Mouse (Mus musculus): ENCODE measurements around the gene Sfmbt1. TPM values are rescaled to one million over a fixed set of nuclear protein-coding genes. Genes with fewer than 3 reads are reported as not detected.

Gene Sfmbt1
- polyA plus RNA-seq, 1 experiment from 2014 or later: 15.0 TPM

DNA sequence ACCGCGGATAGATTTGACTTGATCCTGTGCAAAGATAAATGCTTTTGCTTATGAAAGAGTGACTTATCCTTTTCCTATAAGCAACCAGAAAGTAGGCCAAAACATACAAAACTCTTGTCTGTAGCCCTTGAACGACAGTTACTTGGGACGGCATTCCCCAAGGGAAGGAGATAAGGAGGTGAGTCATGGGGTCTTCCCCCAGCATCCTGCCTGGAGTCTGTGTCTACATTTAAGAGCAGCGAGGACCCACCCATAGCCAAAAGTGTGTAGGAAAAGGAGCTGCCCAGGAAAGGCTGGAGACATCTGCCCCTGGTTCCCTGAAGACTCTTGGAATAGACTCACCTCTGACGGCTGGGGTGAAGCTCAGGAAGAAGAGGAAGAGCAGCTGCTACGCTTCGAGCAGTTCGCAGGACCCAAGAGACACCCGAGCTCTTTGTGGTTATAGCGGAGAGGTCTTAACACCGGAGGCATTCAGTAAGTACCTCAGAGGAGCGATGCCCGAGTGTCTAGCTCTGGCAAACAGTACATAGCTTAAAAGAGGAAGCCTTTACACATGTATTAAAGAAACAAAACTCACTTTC lies 122.9 kb downstream of the Sfmbt1 start:
- Histone ChIP-seq H3K9ac (replicated peaks) (no peak overlapping the region), H3K4me1 (ENCODE audit: insufficient read depth) (no peaks in the 10 kb centered on the region), H3K4me3 (ENCODE audit: low read depth, low read length) (no peak overlapping the region), H3K27ac (ENCODE audit: low read depth) (no peak overlapping the region), H3K4me2 (ENCODE audit: low read depth, low read length) (no peak overlapping the region), H3K36me3 (replicated peaks; ENCODE audit: insufficient read depth, low read length) (0 out of 2 replicates have a peak, but pooled peaks cover 2% of the 10 kb centered on the region), H3K27me3 (ENCODE audit: insufficient read depth, low read length) (no peaks in the 10 kb centered on the region), H3K9me3 (ENCODE audit: low read length) (no peaks in the 10 kb centered on the region)
- ATAC-seq: no peak
- 60% methylated on average over 14 of the region's 14 CpGs for WGBS (ENCODE audit: insufficient replicate concordance)
- no peak for DNase-seq
- TF ChIP-seq EP300 (IDR thresholded peaks at IDR 0.05; ENCODE audit: low read depth): no peak
- no peak for TF ChIP-seq CTCF (IDR thresholded peaks at IDR 0.05; ENCODE audit: low read depth)

- H3K9me3 ChIP-seq (ENCODE audit: low read length): no peaks in the 10 kb centered on the region
- DNase-seq (no peak), ATAC-seq (no peak)
- 83% methylated on average over 3 of the region's 3 CpGs for WGBS (ENCODE audit: insufficient replicate concordance)
- no peak for TF ChIP-seq EP300 (IDR thresholded peaks at IDR 0.05; ENCODE audit: low read depth)
- no peak for TF ChIP-seq CTCF (IDR thresholded peaks at IDR 0.05; ENCODE audit: low read depth)
- no peaks in the 10 kb centered on the region for H3K4me1 ChIP-seq (ENCODE audit: insufficient read depth)
- no peaks in the 10 kb centered on the region for H3K27me3 ChIP-seq (ENCODE audit: insufficient read depth, low read length)
- H3K4me2 ChIP-seq (ENCODE audit: low read depth, low read length): no peak overlapping the region
- H3K4me3 ChIP-seq (ENCODE audit: low read depth, low read length): no peak overlapping the region
- no peaks in the 10 kb centered on the region for H3K36me3 ChIP-seq (replicated peaks; ENCODE audit: insufficient read depth, low read length)
- H3K9ac ChIP-seq (replicated peaks): no peak overlapping the region
- no peak overlapping the region for H3K27ac ChIP-seq (ENCODE audit: low read depth)
Observed at GRCm38 (mm10) chr14:30843701-30844100, 129.1 kb downstream of the Sfmbt1 start.

DNA sequence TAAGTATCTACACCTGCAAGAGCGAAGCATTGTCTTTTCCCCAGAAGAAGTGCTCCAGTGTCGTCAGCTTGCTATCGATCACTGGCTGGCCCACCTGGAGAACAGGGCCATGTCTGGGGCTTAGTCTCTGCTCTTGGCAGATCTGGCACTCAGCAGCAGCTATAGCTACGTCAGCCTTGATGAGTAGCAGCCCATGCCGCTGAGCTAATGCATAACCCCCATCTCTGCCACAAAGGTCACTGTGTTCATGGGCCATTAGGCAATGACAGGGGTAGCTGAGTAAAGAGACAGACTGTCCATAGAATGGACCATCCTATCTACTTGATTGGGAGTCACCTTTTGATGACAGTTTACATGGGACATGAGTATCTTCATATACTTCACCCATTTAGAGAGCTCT lies 135.9 kb downstream of the Sfmbt1 start:
- ATAC-seq: peak; percentile 98

GRCm38 (mm10) chr14:30852325-30852724 lies 137.7 kb downstream of the Sfmbt1 start:
- 80% methylated on average over 5 of the region's 5 CpGs for WGBS (ENCODE audit: insufficient replicate concordance)
- Histone ChIP-seq H3K27me3 (ENCODE audit: insufficient read depth, low read length) (no peaks in the 10 kb centered on the region), H3K4me2 (ENCODE audit: low read depth, low read length) (no peak overlapping the region), H3K4me1 (ENCODE audit: insufficient read depth) (peaks cover 3% of the 10 kb centered on the region), H3K4me3 (ENCODE audit: low read depth, low read length) (no peak overlapping the region), H3K9ac (replicated peaks) (no peak overlapping the region), H3K36me3 (replicated peaks; ENCODE audit: insufficient read depth, low read length) (no peaks in the 10 kb centered on the region), H3K27ac (ENCODE audit: low read depth) (no peak overlapping the region), H3K9me3 (ENCODE audit: low read length) (no peaks in the 10 kb centered on the region)
- ATAC-seq (no peak), DNase-seq (no peak)
- TF ChIP-seq CTCF (IDR thresholded peaks at IDR 0.05; ENCODE audit: low read depth) (no peak), EP300 (IDR thresholded peaks at IDR 0.05; ENCODE audit: low read depth) (no peak)

More for the DNA sequence above, 135.9 kb downstream of the Sfmbt1 start:
- H3K4me2 ChIP-seq (ENCODE audit: low read depth, low read length): no peak overlapping the region
- no peak overlapping the region for H3K9ac ChIP-seq (replicated peaks)
- WGBS (ENCODE audit: insufficient replicate concordance): 79% methylated on average over 5 of the region's 5 CpGs
- peak overlapping the region; percentile 69 for H3K27ac ChIP-seq (ENCODE audit: low read depth)
- H3K36me3 ChIP-seq (replicated peaks; ENCODE audit: insufficient read depth, low read length): no peaks in the 10 kb centered on the region
- TF ChIP-seq EP300 (IDR thresholded peaks at IDR 0.05; ENCODE audit: low read depth) (peak; percentile 30; the same call in 1 of the 2 replicates), CTCF (IDR thresholded peaks at IDR 0.05; ENCODE audit: low read depth) (no peak)
- no peaks in the 10 kb centered on the region for H3K9me3 ChIP-seq (ENCODE audit: low read length)
- DNase-seq: peak; percentile 50
- no peaks in the 10 kb centered on the region for H3K27me3 ChIP-seq (ENCODE audit: insufficient read depth, low read length)
- no peak overlapping the region for H3K4me3 ChIP-seq (ENCODE audit: low read depth, low read length)
- H3K4me1 ChIP-seq (ENCODE audit: insufficient read depth): peaks cover 3% of the 10 kb centered on the region

GRCm38 (mm10) chr14:30855316-30855715 lies 140.7 kb downstream of the Sfmbt1 start:
- Histone ChIP-seq H3K27ac (ENCODE audit: low read depth) (no peak overlapping the region), H3K4me2 (ENCODE audit: low read depth, low read length) (no peak overlapping the region), H3K27me3 (ENCODE audit: insufficient read depth, low read length) (no peaks in the 10 kb centered on the region), H3K9me3 (ENCODE audit: low read length) (no peaks in the 10 kb centered on the region), H3K4me1 (ENCODE audit: insufficient read depth) (no peaks in the 10 kb centered on the region), H3K4me3 (ENCODE audit: low read depth, low read length) (no peak overlapping the region), H3K9ac (replicated peaks) (no peak overlapping the region), H3K36me3 (replicated peaks; ENCODE audit: insufficient read depth, low read length) (no peaks in the 10 kb centered on the region)
- WGBS (ENCODE audit: insufficient replicate concordance): 65% methylated on average over 3 of the region's 3 CpGs
- TF ChIP-seq EP300 (IDR thresholded peaks at IDR 0.05; ENCODE audit: low read depth) (peak; percentile 58; the same call in 1 of the 2 replicates), CTCF (IDR thresholded peaks at IDR 0.05; ENCODE audit: low read depth) (no peak)
- ATAC-seq (peak; percentile 42), DNase-seq (peak; percentile 33)

DNA sequence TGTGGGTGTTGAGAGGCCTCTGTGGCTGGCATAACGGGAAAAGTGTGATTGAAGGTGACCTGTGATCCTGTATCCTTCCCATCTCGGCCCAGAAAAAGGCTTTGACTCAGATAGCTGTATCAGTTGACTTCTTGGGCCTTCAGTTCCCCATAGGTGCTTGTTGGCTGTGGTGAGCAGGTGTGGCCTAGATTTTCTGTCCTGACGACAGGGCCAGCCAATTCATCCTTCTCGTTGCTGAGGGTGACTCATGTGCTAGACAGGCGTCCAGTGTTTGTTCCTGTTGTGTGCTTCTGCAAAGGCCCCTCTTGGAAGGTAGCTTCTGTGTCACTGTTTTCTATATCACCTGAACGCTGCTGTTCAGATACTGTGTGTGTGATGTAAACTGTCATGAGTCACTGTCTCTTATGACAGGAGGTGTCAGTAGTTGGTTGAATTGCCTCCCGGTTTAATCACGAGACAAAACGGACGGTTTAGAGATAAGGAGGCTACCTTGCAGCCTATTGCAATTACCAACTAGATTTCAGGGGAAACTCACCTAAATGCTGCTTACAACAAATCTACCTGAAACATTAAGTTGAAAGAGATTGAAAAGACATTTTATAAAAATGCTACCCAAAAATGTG lies 142.3 kb downstream of the Sfmbt1 start:
- no peak overlapping the region for H3K4me3 ChIP-seq (ENCODE audit: low read depth, low read length)
- no peak overlapping the region for H3K4me2 ChIP-seq (ENCODE audit: low read depth, low read length)
- WGBS (ENCODE audit: insufficient replicate concordance): 61% methylated on average over 10 of the region's 10 CpGs
- TF ChIP-seq EP300 (IDR thresholded peaks at IDR 0.05; ENCODE audit: low read depth): no peak
- no peak for TF ChIP-seq CTCF (IDR thresholded peaks at IDR 0.05; ENCODE audit: low read depth)
- peaks cover 7% of the 10 kb centered on the region for H3K4me1 ChIP-seq (ENCODE audit: insufficient read depth)
- ATAC-seq: 0 out of 2 replicates have a peak, but pooled peaks have one; percentile 2
- H3K36me3 ChIP-seq (replicated peaks; ENCODE audit: insufficient read depth, low read length): no peaks in the 10 kb centered on the region
- H3K27me3 ChIP-seq (ENCODE audit: insufficient read depth, low read length): no peaks in the 10 kb centered on the region
- H3K9me3 ChIP-seq (ENCODE audit: low read length): no peaks in the 10 kb centered on the region
- no peak for DNase-seq
- H3K27ac ChIP-seq (ENCODE audit: low read depth): no peak overlapping the region
- H3K9ac ChIP-seq (replicated peaks): no peak overlapping the region
